36 mouse cellular contexts compared by ENCODE assay signal in genomic region chr15:28165234-28165633, GRCm38 (mm10). TPM values are rescaled to one million over a fixed set of nuclear protein-coding genes. Genes with fewer than 3 reads are reported as not detected.
"Had no signal": no experiment of that assay in that cellular context is flagged by ENCODE, and none has a peak within 500 bp of the region (broad histone marks: within the 10 kb centered on the region; RNA-seq: fewer than 3 reads in every experiment).

No protein-coding gene starts in this region.

- H3K36me3 ChIP-seq: heart, embryonic 10.5 days; heart, embryonic 12.5 days; heart, embryonic 13.5 days; heart, embryonic 15.5 days; hindbrain, embryonic 10.5 days; hindbrain, embryonic 12.5 days; hindbrain, embryonic 13.5 days; hindbrain, embryonic 15.5 days; intestine, embryonic 15.5 days; kidney, embryonic 15.5 days had no signal

- H3K4me2 ChIP-seq: heart, embryonic 11.5 days; heart, embryonic 12.5 days; heart, embryonic 13.5 days; heart, embryonic 15.5 days; hindbrain, embryonic 12.5 days; hindbrain, embryonic 13.5 days; hindbrain, embryonic 14.5 days; hindbrain, embryonic 15.5 days; intestine, embryonic 15.5 days; kidney, embryonic 15.5 days had no signal

- H3K4me3 ChIP-seq: heart, embryonic 10.5 days; heart, embryonic 12.5 days; heart, embryonic 13.5 days; heart, embryonic 15.5 days; hindbrain, embryonic 10.5 days; hindbrain, embryonic 12.5 days; hindbrain, embryonic 13.5 days; hindbrain, embryonic 15.5 days; intestine, embryonic 15.5 days; kidney, embryonic 15.5 days; layer of hippocampus, adult 2 months had no signal

- H3K27me3 ChIP-seq: heart, embryonic 12.5 days; heart, embryonic 13.5 days; heart, embryonic 15.5 days; hindbrain, embryonic 15.5 days; intestine, embryonic 15.5 days; kidney, embryonic 15.5 days had no signal

- DNase-seq: heart, postnatal 10 days; heart, postnatal 14 days; heart, postnatal 36 days; heart, postnatal 4 days; kidney, adult 11 months; kidney, adult 18-20 months; kidney, adult 2 months; kidney, adult 8-10 months; kidney, adult 9 months; kidney, postnatal 10 days; kidney, postnatal 14 days; kidney, postnatal 25 days; kidney, postnatal 36 days; kidney, postnatal 4 days; layer of hippocampus, adult 9-11 months; layer of hippocampus, postnatal 36 days had no signal

- H3K27ac ChIP-seq: heart, embryonic 10.5 days; heart, embryonic 13.5 days; heart, embryonic 15.5 days; hindbrain, embryonic 10.5 days; hindbrain, embryonic 12.5 days; hindbrain, embryonic 13.5 days; hindbrain, embryonic 14.5 days; hindbrain, embryonic 15.5 days; hindbrain, postnatal 0 days; intestine, embryonic 15.5 days; kidney, embryonic 15.5 days; kidney, postnatal 0 days; layer of hippocampus, adult 2 months had no signal

- H3K4me1 ChIP-seq: hindbrain, embryonic 10.5 days; hindbrain, embryonic 12.5 days; hindbrain, embryonic 13.5 days; hindbrain, embryonic 15.5 days; intestine, embryonic 15.5 days; kidney, embryonic 15.5 days had no signal

- ATAC-seq: hindbrain, embryonic 16.5 days; hindbrain, postnatal 0 days; inflammation-experienced regulatory T-cells, adult 6 months; intestine, embryonic 15.5 days; intestine, embryonic 16.5 days; intestine, postnatal 0 days had no signal

- H3K9me3 ChIP-seq: heart, embryonic 10.5 days; heart, embryonic 12.5 days; heart, embryonic 13.5 days; heart, embryonic 15.5 days; hindbrain, embryonic 10.5 days; hindbrain, embryonic 12.5 days; hindbrain, embryonic 13.5 days; hindbrain, embryonic 15.5 days; intestine, embryonic 15.5 days; kidney, embryonic 15.5 days had no signal

- H3K9ac ChIP-seq: heart, embryonic 12.5 days; heart, embryonic 13.5 days; heart, embryonic 15.5 days; hindbrain, embryonic 12.5 days; hindbrain, embryonic 13.5 days; hindbrain, embryonic 14.5 days; hindbrain, embryonic 15.5 days; intestine, embryonic 15.5 days; kidney, embryonic 15.5 days had no signal

RNA-seq across cellular contexts. Expression of gene Dnah5, which starts 38.3 kb away (rescaled TPM):
- polyA plus RNA-seq: heart, embryonic 12.5 days; heart, embryonic 13.5 days; heart, embryonic 14.5 days had no signal
